Mouse (Mus musculus) brain, embryonic 14.5 days (tissue): ENCODE measurements around the gene Mrpl51.

ENCODE experiments used
- CTCF ChIP-seq: fragments of 200-500 bp; IDR thresholded peaks from 2 replicates; pipeline ENCODE4 v1.5.1; 2012; ENCODE audit warnings: inconsistent platforms, mild to moderate bottlenecking, moderate library complexity, borderline replicate concordance; ENCODE audit not compliant: insufficient read depth, insufficient read length; ENCODE audit errors: extremely low read depth
- POLR2A ChIP-seq: fragments of 200-500 bp; IDR thresholded peaks from 2 replicates; pipeline ENCODE4 v1.6.1; 2012; ENCODE audit warnings: mild to moderate bottlenecking, inconsistent platforms, borderline replicate concordance; ENCODE audit not compliant: poor library complexity, insufficient read depth, insufficient read length, severe bottlenecking; ENCODE audit errors: extremely low read depth

GRCm38 (mm10) chr6:125172474-125172873 lies 19.1 kb upstream of the Mrpl51 start:
- TF ChIP-seq POLR2A (no peak), CTCF (no peak)
